Mouse (Mus musculus) forebrain, embryonic 12.5 days (tissue): Measurements from ENCODE around the gene Banf1. TPM values are rescaled to one million over a fixed set of nuclear protein-coding genes. Genes with fewer than 3 reads are reported as not detected.
A peak's percentile ranks its signal among the peaks of the same experiment; 100 is the strongest.
"Not testable (repeated sequence)": the region's sequence is repeated elsewhere in the genome, so short reads cannot be mapped to it uniquely, and the experiment has no call there.

Source experiments
- ATAC-seq: fragments of 200-750 bp; cut with Nextera tagmentation; 2 replicates; pipeline ENCODE4 v1.8.0; 2017; ENCODE audit warnings: moderate TSS enrichment; ENCODE audit not compliant: low FRiP score
- H3K27ac ChIP-seq: fragments of 300-500 bp; sonication (generic); 2 replicates; pipeline ENCODE4 v1.5.1; 2016; ENCODE audit warnings: mild to moderate bottlenecking
- H3K27me3 ChIP-seq: fragments of 300-500 bp; sonication (generic); 2 replicates; pipeline ENCODE4 v1.6.1; 2016; ENCODE audit warnings: mild to moderate bottlenecking
- H3K36me3 ChIP-seq: fragments of 300-500 bp; sonication (generic); replicated peaks from 2 replicates; pipeline ENCODE4 v1.6.1; 2016; ENCODE audit warnings: mild to moderate bottlenecking
- H3K4me1 ChIP-seq: fragments of 300-500 bp; sonication (generic); 2 replicates; pipeline ENCODE4 v1.6.1; 2016
- H3K4me2 ChIP-seq: fragments of 300-500 bp; sonication (generic); 2 replicates; pipeline ENCODE4 v1.6.1; 2016; ENCODE audit warnings: mild to moderate bottlenecking, moderate library complexity
- H3K4me3 ChIP-seq: fragments of 300-500 bp; sonication (generic); replicated peaks from 2 replicates; pipeline ENCODE4 v1.5.1; 2016; ENCODE audit warnings: mild to moderate bottlenecking
- H3K9ac ChIP-seq: fragments of 300-500 bp; sonication (generic); 2 replicates; pipeline ENCODE4 v1.6.1; 2016; ENCODE audit warnings: mild to moderate bottlenecking
- H3K9me3 ChIP-seq: fragments of 300-500 bp; sonication (generic); 2 replicates; pipeline ENCODE4 v1.6.1; 2016
- WGBS: fragments of 180-500 bp; shearing (Covaris S2); methylation state at CpG from one replicate; pipeline ENCODE4 v1.1.7; 2016; 5-methylcytosine and 5-hydroxymethylcytosine counted together
- polyA plus RNA-seq: library from polyadenylated mRNA; unstranded; fragments of >200 nt; fragmentation: Nextera tagmentation; extraction: Ambion mirVana; gene quantifications from 2 replicates; pipeline ENCODE4 v1.2.1, GENCODE M21; 2016

The Banf1 gene
- polyA plus RNA-seq = 416 and 423 TPM in 2 replicates

DNA sequence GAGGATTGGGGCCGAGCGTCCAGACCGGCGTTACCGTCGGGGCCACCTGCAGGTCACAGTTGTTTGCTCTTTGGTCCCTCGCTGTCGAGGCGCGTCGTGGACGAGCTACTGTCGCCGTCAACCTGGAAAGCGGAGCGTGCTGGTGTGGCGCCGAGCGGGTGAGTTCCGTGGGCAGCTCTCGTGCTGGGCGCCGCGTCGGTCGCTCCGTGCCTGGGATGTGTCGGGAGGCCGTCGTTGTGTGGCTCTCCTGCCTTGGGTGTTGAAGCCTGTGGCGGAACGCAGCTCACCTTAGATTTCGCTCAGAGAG is at the start of gene Banf1:
TSS of gene Banf1 (minus strand) at position 116 of the 307 bp plus-strand sequence.
- Histone ChIP-seq H3K4me2 (peak within 1 kb of the TSS; percentile 67), H3K27ac (peak within 1 kb of the TSS; percentile 95), H3K36me3 (peaks cover 59% of the 10 kb centered on the region), H3K9me3 (no peaks in the 10 kb centered on the region), H3K4me1 (peaks cover 24% of the 10 kb centered on the region), H3K4me3 (peak within 1 kb of the TSS; percentile 82), H3K27me3 (no peaks in the 10 kb centered on the region), H3K9ac (peak within 1 kb of the TSS; percentile 83)
- under 1% methylated on average over 33 of the region's 33 CpGs for WGBS
- no peak; the same call in 1 of the 2 replicates for ATAC-seq

DNA sequence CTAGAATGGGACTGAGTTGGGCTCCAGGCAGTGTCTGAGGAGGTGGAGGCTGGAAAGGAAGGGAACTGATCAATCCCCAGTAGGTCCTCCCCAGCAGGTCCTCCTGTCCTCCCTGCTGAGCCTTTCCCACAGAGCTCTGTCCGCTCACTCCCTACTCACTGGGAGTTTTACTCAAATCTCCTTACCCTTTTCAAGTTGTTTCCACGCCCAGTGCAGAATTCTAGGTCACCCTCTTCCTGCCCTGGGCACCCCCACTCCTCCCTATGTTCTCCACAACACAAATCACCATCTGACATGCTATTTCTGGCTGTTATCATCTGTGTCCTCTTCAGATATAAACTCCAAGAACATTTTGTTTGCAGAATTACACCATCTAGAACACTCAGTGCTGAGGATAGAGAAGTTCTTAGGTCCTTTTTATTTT is 47.6 kb upstream of the Banf1 start:
- Histone ChIP-seq H3K4me2 (no peak overlapping the region), H3K4me1 (no peaks in the 10 kb centered on the region), H3K9ac (no peak overlapping the region), H3K27ac (no peak overlapping the region), H3K27me3 (no peaks in the 10 kb centered on the region), H3K4me3 (no peak overlapping the region), H3K36me3 (0 out of 2 replicates have a peak, but pooled peaks cover 5% of the 10 kb centered on the region), H3K9me3 (no peaks in the 10 kb centered on the region)
- no peak for ATAC-seq
- 59% methylated on average over 2 of the region's 2 CpGs for WGBS

DNA sequence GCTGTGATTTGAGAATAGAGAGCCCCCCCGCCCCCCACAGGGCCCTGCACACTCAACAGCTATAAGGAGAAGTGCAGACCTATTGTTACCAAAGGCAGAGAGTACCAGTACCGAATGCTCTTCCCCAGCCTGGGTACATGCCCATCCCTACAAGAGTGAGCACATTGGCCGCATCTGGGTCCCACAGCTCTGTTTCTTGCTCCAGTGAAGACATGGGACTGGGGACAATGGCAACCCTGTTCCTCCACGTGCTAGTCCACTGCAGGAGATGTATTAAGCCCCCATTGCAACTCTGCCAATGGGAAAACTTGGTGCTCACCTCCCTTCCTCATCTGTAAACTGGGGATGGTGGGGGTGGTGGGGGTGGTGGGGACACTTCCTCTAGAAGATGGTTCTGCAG is 46.9 kb upstream of the Banf1 start:
- Histone ChIP-seq H3K27me3 (no peaks in the 10 kb centered on the region), H3K9ac (no peak overlapping the region), H3K4me2 (no peak overlapping the region), H3K4me3 (no peak overlapping the region), H3K9me3 (no peaks in the 10 kb centered on the region), H3K27ac (no peak overlapping the region), H3K4me1 (no peaks in the 10 kb centered on the region), H3K36me3 (0 out of 2 replicates have a peak, but pooled peaks cover 5% of the 10 kb centered on the region)
- WGBS = 61% methylated on average over 4 of the region's 4 CpGs
- no peak for ATAC-seq

DNA sequence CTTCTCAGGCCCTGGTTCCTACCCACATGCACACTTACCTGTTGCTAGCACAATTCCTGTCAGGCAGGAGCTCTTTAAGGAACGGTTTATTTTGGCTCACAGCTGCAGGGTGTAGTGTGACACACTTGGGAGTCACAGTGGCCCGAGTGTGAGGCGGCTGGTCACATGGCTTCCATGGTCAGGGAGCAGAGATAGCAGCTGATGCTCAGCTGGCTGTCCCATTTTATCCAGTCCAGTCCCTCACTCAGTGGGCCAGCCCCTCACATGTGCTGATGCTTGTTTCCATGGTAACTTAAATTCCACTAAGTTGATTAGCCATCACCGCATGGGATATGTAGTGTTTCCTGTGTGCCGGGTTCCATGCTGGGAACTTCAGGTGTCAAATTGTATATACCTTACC is 45.0 kb upstream of the Banf1 start:
- peaks cover 5% of the 10 kb centered on the region; the same call in 1 of the 2 replicates for H3K4me1 ChIP-seq
- ATAC-seq = no peak
- no peaks in the 10 kb centered on the region for H3K36me3 ChIP-seq
- H3K4me3 ChIP-seq = no peak overlapping the region
- no peaks in the 10 kb centered on the region for H3K27me3 ChIP-seq
- 75% methylated on average over 5 of the region's 5 CpGs for WGBS
- no peak overlapping the region for H3K4me2 ChIP-seq
- no peaks in the 10 kb centered on the region for H3K9me3 ChIP-seq
- no peak overlapping the region for H3K9ac ChIP-seq
- H3K27ac ChIP-seq = no peak overlapping the region

DNA sequence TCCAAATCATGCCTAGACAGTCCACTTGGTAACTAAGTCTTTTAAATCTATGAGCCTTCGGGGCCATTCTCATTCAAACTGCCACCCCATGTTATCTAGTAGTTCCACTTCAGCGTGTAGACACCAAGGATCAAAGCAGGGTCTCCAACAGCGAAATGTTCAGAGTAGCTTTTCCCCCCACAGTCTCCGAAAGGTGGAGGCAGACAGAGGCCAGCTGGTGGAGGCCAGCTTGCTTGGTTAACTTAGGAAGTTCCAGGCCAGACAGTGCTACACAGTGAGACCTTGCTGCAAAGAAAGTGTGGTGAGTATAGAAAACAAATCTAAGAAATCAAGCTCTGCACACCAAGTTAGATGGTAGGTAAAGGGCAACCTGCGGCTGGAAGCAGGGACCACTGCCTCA is 43.7 kb upstream of the Banf1 start:
- ATAC-seq = no peak
- Histone ChIP-seq H3K27me3 (no peaks in the 10 kb centered on the region), H3K27ac (no peak overlapping the region), H3K4me3 (no peak overlapping the region), H3K9me3 (no peaks in the 10 kb centered on the region), H3K4me1 (peaks cover 9% of the 10 kb centered on the region), H3K36me3 (no peaks in the 10 kb centered on the region), H3K4me2 (no peak overlapping the region), H3K9ac (no peak overlapping the region)
- WGBS = 87% methylated on average over 5 of the region's 5 CpGs

DNA sequence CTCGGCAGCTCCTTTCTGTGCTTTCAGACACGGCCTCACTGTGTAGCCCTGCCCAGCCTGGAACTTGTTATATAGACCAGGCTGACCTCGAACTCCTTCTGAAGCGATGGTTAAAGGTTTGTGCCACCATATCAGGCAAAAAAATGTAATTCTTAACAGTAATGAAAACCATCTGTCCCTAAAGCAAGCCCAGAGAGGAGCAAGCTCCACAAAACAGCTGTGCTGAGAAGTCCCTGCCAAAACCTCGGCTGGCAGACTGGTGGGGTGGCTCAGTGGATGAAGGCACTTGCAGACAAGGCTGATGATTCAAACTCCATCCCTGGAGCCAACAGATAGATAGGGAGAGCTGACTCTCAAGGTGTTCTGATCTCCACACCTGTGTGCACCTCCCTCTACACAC is 42.1 kb upstream of the Banf1 start:
- Histone ChIP-seq H3K4me2 (no peak overlapping the region), H3K27ac (no peak overlapping the region), H3K9ac (no peak overlapping the region), H3K4me3 (no peak overlapping the region), H3K9me3 (no peaks in the 10 kb centered on the region), H3K27me3 (no peaks in the 10 kb centered on the region), H3K4me1 (peaks cover 9% of the 10 kb centered on the region), H3K36me3 (no peaks in the 10 kb centered on the region)
- 89% methylated on average over 5 of the region's 5 CpGs for WGBS
- ATAC-seq = no peak

DNA sequence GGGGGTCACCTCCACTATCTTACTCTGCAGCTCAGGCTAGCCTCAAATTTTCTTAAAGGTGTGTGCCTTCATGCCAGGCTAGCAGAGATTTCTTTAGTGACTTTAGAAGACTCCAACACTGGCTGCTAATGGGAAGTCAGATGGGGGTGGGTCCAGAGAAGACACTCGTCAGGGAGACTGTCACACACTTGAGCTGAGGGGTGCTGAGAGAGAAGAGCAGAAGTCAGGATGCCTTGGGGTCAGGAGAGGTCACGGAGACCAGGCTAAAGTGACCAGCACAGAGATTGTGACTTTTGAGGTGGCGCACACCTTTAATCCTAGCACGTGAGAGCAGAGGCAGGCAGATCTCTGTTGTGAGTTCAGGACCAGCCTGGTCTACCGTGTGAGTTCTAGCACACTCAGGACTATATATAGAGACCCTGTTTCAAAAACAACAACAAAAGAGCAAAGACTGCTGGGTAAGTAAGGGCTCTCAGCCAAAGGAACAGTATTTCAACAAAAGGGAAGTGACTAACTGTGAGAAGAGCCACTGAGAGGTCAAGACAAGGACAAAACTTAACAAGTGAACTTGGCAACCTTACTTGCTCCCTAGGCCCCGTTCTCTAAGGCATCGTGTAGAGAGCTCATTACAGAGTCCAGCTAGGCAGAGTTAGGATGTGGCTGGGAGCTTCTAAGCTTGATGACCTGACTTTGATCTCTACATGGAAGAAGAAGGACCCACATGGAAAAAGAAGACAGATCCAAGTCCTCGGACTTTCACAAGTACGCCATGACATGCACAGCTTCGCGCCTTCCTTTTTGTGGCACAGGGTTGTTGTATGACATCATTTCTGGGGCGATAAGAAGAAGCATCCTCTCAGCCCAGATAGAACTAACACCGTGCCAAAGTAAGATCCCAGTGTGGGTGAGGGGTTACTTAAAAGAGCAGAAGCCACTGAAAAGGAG is 41.4 kb upstream of the Banf1 start:
- Histone ChIP-seq H3K27me3 (no peaks in the 10 kb centered on the region), H3K4me3 (no peak overlapping the region), H3K9me3 (no peaks in the 10 kb centered on the region), H3K27ac (no peak overlapping the region), H3K4me2 (no peak overlapping the region), H3K36me3 (no peaks in the 10 kb centered on the region), H3K4me1 (peaks cover 9% of the 10 kb centered on the region), H3K9ac (no peak overlapping the region)
- 93% methylated on average over 13 of the region's 13 CpGs for WGBS
- no peak for ATAC-seq

DNA sequence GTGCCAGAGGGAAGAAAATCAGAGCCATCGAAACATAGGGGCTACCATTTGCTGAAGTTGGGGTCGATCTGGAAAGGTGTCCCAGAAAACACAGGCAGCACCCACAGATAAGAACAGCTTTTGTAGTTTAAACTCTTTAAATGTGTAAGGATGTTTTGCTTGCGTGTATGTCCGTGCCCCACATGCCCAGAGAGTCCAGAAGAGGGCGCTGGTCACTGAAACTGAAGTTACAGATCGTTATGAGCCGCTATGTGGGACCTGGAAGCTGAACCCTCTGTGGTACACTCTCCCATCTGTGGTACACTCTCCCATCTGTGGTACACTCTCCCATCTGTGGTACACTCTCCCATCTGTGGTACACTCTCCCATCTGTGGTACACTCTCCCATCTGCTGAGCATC is 40.2 kb upstream of the Banf1 start:
- Histone ChIP-seq H3K4me1 (peaks cover 9% of the 10 kb centered on the region), H3K36me3 (no peaks in the 10 kb centered on the region), H3K27ac (peak overlapping the region; percentile 87), H3K27me3 (no peaks in the 10 kb centered on the region), H3K9ac (peak overlapping the region; percentile 74), H3K4me2 (peak overlapping the region; percentile 76), H3K9me3 (no peaks in the 10 kb centered on the region), H3K4me3 (peak overlapping the region; percentile 52)
- peak; percentile 66 for ATAC-seq
- WGBS = 16% methylated on average over 7 of the region's 7 CpGs

DNA sequence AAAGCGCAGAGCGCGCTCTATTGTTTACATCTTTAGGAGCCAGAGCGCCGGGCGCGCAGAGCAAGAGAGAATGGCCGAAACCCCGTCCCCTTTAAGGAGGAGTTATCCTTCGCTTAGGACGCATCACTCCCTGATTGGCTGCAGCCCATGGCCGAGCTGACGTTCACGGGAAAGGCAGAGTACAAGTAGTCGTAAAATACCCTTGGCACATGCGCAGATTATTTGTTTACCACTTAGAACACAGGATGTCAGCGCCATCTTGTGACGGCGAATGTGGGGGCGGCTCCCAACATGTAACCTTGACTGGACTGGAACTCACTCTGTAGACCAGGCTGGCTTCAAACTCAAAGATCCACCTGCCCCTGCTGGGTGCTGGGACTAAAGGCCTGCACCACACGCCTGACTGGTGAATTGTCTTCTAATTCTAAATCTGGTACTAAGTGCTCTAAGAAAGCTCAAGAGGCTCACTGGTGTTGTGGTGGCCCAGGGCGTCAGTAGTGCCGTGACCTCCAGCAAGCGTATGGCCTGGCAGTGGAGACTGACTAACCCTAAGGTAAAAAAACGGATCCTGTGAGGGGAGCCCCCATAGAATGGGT is 39.7 kb upstream of the Banf1 start:
- H3K36me3 ChIP-seq, H3K9me3 ChIP-seq, H3K27me3 ChIP-seq, H3K4me1 ChIP-seq: not testable (repeated sequence)
- 24% methylated on average over 25 of the region's 25 CpGs for WGBS
- peak overlapping the region; percentile 76 for H3K4me2 ChIP-seq
- H3K27ac ChIP-seq = peak overlapping the region; percentile 87
- peak overlapping the region; percentile 74 for H3K9ac ChIP-seq
- peak overlapping the region; percentile 52 for H3K4me3 ChIP-seq
- peak; percentile 86 for ATAC-seq

DNA sequence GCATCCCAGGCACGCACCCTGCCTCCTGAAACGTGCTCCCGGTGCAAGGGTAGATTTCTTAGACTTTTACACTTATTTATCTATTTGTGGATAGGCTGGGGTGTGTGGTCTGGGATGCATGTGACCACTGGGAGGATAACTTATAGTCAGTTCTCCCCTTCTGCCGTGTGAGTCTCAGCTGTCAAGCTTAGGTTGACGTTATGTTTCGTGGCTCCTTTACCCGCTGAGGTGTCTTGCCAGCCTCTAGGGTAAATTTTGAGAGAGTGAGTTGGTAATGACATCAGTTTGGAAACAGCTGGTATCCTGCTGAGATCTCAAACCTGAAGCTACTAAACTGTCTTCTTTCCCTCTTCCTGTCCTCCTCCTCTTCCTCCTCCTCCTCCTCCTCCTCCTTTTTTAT is 39.0 kb upstream of the Banf1 start:
- Histone ChIP-seq H3K4me2 (peak overlapping the region; percentile 52), H3K36me3 (no peaks in the 10 kb centered on the region), H3K9ac (peak overlapping the region; percentile 54; the same call in 1 of the 2 replicates), H3K27me3 (no peaks in the 10 kb centered on the region), H3K4me1 (peaks cover 9% of the 10 kb centered on the region), H3K9me3 (no peaks in the 10 kb centered on the region), H3K27ac (peak overlapping the region; percentile 54), H3K4me3 (peak overlapping the region; percentile 52)
- ATAC-seq = no peak
- WGBS = 34% methylated on average over 7 of the region's 7 CpGs

DNA sequence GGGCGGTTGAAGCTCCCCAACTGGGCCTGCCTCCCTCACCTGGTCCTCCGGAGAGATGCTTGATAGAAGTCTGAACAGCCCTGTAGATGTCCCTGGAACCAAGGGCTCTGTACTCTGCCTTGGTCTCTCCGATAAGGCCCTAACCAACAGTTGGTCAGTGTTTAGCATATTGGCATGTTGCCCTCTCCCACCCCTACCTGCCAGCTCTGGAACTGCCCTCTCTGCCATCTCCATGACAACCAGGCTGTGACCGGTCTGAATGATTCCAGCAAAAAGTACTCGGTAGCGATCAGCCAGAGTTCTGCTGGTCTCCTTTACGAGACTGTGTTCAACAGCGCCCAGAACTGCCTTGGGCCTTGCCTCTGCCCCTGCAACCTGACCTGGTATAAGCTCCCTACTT is 35.3 kb upstream of the Banf1 start, which contains the start of gene Tsga10ip:
TSS of gene Tsga10ip (minus strand) at position 234 of the 400 bp plus-strand sequence.
- H3K9ac ChIP-seq = no peak within 1 kb of the TSS

DNA sequence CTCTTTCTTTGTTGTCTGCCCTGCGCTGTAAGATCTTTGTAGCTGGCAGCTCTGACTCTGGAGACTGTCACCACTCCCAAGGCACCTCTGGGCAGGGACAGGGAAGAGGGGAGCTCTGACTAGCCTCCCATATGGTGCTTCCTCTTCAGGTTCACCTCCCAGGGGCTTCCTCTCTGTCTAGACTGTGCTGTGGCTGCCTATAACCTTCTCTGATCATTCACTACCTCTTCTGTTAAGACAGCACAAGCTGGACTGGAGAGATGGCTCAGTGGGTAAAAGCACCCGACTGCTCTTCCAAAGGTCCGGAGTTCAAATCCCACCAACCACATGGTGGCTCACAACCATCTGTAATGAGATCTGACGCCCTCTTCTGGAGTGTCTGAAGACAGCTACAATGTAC is 34.1 kb upstream of the Banf1 start:
- H3K4me2 ChIP-seq, H3K9ac ChIP-seq, H3K27ac ChIP-seq, ATAC-seq, H3K4me3 ChIP-seq, H3K36me3 ChIP-seq, H3K27me3 ChIP-seq, H3K9me3 ChIP-seq, H3K4me1 ChIP-seq: not testable (repeated sequence)
- WGBS = 77% methylated on average over 4 of the region's 4 CpGs

More for the DNA sequence above, 35.3 kb upstream of the Banf1 start, which contains the start of gene Tsga10ip:
- no peaks in the 10 kb centered on the region for H3K9me3 ChIP-seq
- H3K27me3 ChIP-seq = no peaks in the 10 kb centered on the region
- no peak within 1 kb of the TSS for H3K4me3 ChIP-seq
- no peak within 1 kb of the TSS for H3K27ac ChIP-seq
- no peaks in the 10 kb centered on the region for H3K36me3 ChIP-seq
- no peak within 1 kb of the TSS for H3K4me2 ChIP-seq
- ATAC-seq = no peak
- peaks cover 5% of the 10 kb centered on the region for H3K4me1 ChIP-seq
- 76% methylated on average over 8 of the region's 8 CpGs for WGBS
